Mouse (Mus musculus) midbrain, embryonic 16.5 days (tissue): ENCODE data around the gene Alg12. TPM values are rescaled to one million over a fixed set of nuclear protein-coding genes. Genes with fewer than 3 reads are reported as not detected.
A peak's percentile ranks its signal among the peaks of the same experiment; 100 is the strongest.

Source experiments
- ATAC-seq: fragments of 200-750 bp; cut with Nextera tagmentation; 2 replicates; pipeline ENCODE4 v1.8.0; 2017; ENCODE audit warnings: moderate TSS enrichment
- H3K27ac ChIP-seq: fragments of 300-500 bp; sonication (generic); 2 replicates; pipeline ENCODE4 v1.5.1; 2014; ENCODE audit warnings: mild to moderate bottlenecking, low read length, mixed read lengths
- H3K27me3 ChIP-seq: fragments of 300-500 bp; sonication (generic); 2 replicates; pipeline ENCODE4 v1.6.1; 2014; ENCODE audit warnings: low read depth, low read length, mixed read lengths; ENCODE audit not compliant: control insufficient read depth, insufficient read depth
- H3K36me3 ChIP-seq: fragments of 300-500 bp; sonication (generic); 2 replicates; pipeline ENCODE4 v1.6.1; 2014; ENCODE audit warnings: mild to moderate bottlenecking, low read length, moderate library complexity, mixed read lengths; ENCODE audit not compliant: control insufficient read depth, insufficient read depth
- H3K4me1 ChIP-seq: fragments of 300-500 bp; sonication (generic); 2 replicates; pipeline ENCODE4 v1.6.1; 2014; ENCODE audit warnings: mild to moderate bottlenecking, low read length, mixed read lengths; ENCODE audit not compliant: control insufficient read depth, insufficient read depth
- H3K4me2 ChIP-seq: fragments of 300-500 bp; sonication (generic); 2 replicates; pipeline ENCODE4 v1.6.1; 2014; ENCODE audit warnings: mild to moderate bottlenecking, low read length, mixed read lengths
- H3K4me3 ChIP-seq: fragments of 300-500 bp; sonication (generic); 2 replicates; pipeline ENCODE4 v1.5.1; 2014; ENCODE audit warnings: low read depth, mild to moderate bottlenecking, low read length, moderate library complexity, mixed read lengths
- H3K9ac ChIP-seq: fragments of 300-500 bp; sonication (generic); 2 replicates; pipeline ENCODE4 v1.6.1; 2014; ENCODE audit warnings: low read depth, low read length, mixed read lengths
- H3K9me3 ChIP-seq: fragments of 300-500 bp; sonication (generic); replicated peaks from 2 replicates; pipeline ENCODE4 v1.6.1; 2014; ENCODE audit warnings: mild to moderate bottlenecking, low read length, mixed read lengths; ENCODE audit not compliant: control insufficient read depth, poor library complexity, severe bottlenecking
- WGBS: fragments of 180-500 bp; shearing (Covaris S2); extraction: QIAGEN DNeasy Blood & Tissue Kit; methylation state at CpG from one replicate; pipeline ENCODE4 v1.1.7; 2014; 5-methylcytosine and 5-hydroxymethylcytosine counted together
- polyA plus RNA-seq: library from polyadenylated mRNA; unstranded; fragments of >200 nt; fragmentation: Nextera tagmentation; extraction: Ambion mirVana; gene quantifications from 2 replicates; pipeline ENCODE4 v1.2.1, GENCODE M21; 2015

The Alg12 gene
- polyA plus RNA-seq, 1 experiment from 2014 or later = 9.4 TPM

GRCm38 (mm10) chr15:88849621-88850020, 30.5 kb upstream of the Alg12 start:
- H3K27ac ChIP-seq = no peak overlapping the region
- ATAC-seq = no peak
- H3K9me3 ChIP-seq = no peaks in the 10 kb centered on the region
- no peak overlapping the region for H3K9ac ChIP-seq
- H3K4me1 ChIP-seq = no peaks in the 10 kb centered on the region
- no peaks in the 10 kb centered on the region for H3K36me3 ChIP-seq
- H3K4me3 ChIP-seq = no peak overlapping the region
- WGBS = 82% methylated on average over 2 of the region's 2 CpGs
- H3K27me3 ChIP-seq = no peaks in the 10 kb centered on the region
- no peak overlapping the region for H3K4me2 ChIP-seq

GRCm38 (mm10) chr15:88848661-88849060, 29.5 kb upstream of the Alg12 start:
- Histone ChIP-seq H3K9me3 (no peaks in the 10 kb centered on the region), H3K36me3 (no peaks in the 10 kb centered on the region), H3K4me3 (no peak overlapping the region), H3K27ac (no peak overlapping the region), H3K27me3 (no peaks in the 10 kb centered on the region), H3K4me1 (no peaks in the 10 kb centered on the region), H3K9ac (no peak overlapping the region), H3K4me2 (no peak overlapping the region)
- 93% methylated on average over 1 of the region's 1 CpGs for WGBS
- ATAC-seq = no peak

GRCm38 (mm10) chr15:88844966-88845365, 25.8 kb upstream of the Alg12 start:
- peaks cover under 1% of the 10 kb centered on the region; the same call in 1 of the 2 replicates for H3K4me1 ChIP-seq
- no peak overlapping the region for H3K9ac ChIP-seq
- H3K36me3 ChIP-seq = no peaks in the 10 kb centered on the region
- ATAC-seq = no peak
- no peaks in the 10 kb centered on the region for H3K27me3 ChIP-seq
- no peak overlapping the region for H3K4me2 ChIP-seq
- no peak overlapping the region for H3K27ac ChIP-seq
- H3K9me3 ChIP-seq = no peaks in the 10 kb centered on the region
- H3K4me3 ChIP-seq = no peak overlapping the region
- WGBS = 93% methylated on average over 7 of the region's 7 CpGs

- Histone ChIP-seq H3K9ac (no peak overlapping the region), H3K9me3 (no peaks in the 10 kb centered on the region), H3K4me1 (peaks cover 9% of the 10 kb centered on the region; the same call in 1 of the 2 replicates), H3K27ac (no peak overlapping the region), H3K4me3 (no peak overlapping the region), H3K27me3 (no peaks in the 10 kb centered on the region), H3K4me2 (no peak overlapping the region), H3K36me3 (no peaks in the 10 kb centered on the region)
- no peak for ATAC-seq
- 47% methylated on average over 8 of the region's 8 CpGs for WGBS
Observed at GRCm38 (mm10) chr15:88843486-88844097, 24.5 kb upstream of the Alg12 start.

GRCm38 (mm10) chr15:88842300-88842673, 23.2 kb upstream of the Alg12 start:
- Histone ChIP-seq H3K36me3 (no peaks in the 10 kb centered on the region), H3K4me3 (no peak overlapping the region), H3K27ac (no peak overlapping the region), H3K27me3 (no peaks in the 10 kb centered on the region), H3K9me3 (no peaks in the 10 kb centered on the region), H3K9ac (no peak overlapping the region), H3K4me1 (peaks cover 15% of the 10 kb centered on the region; the same call in 1 of the 2 replicates), H3K4me2 (no peak overlapping the region)
- no peak for ATAC-seq
- 78% methylated on average over 3 of the region's 3 CpGs for WGBS

GRCm38 (mm10) chr15:88841580-88842299, 22.6 kb upstream of the Alg12 start:
- Histone ChIP-seq H3K27me3 (no peaks in the 10 kb centered on the region), H3K9ac (no peak overlapping the region), H3K9me3 (no peaks in the 10 kb centered on the region), H3K27ac (no peak overlapping the region), H3K4me1 (peaks cover 18% of the 10 kb centered on the region), H3K4me2 (no peak overlapping the region), H3K36me3 (no peaks in the 10 kb centered on the region), H3K4me3 (no peak overlapping the region)
- no peak for ATAC-seq
- WGBS = 80% methylated on average over 3 of the region's 3 CpGs

GRCm38 (mm10) chr15:88841160-88841559, 22.0 kb upstream of the Alg12 start:
- Histone ChIP-seq H3K36me3 (no peaks in the 10 kb centered on the region), H3K27ac (no peak overlapping the region), H3K4me3 (no peak overlapping the region), H3K9me3 (no peaks in the 10 kb centered on the region), H3K4me1 (peaks cover 20% of the 10 kb centered on the region), H3K27me3 (no peaks in the 10 kb centered on the region), H3K4me2 (no peak overlapping the region), H3K9ac (no peak overlapping the region)
- ATAC-seq = no peak
- WGBS = 94% methylated on average over 2 of the region's 2 CpGs

GRCm38 (mm10) chr15:88840126-88840525, 21.0 kb upstream of the Alg12 start:
- H3K27ac ChIP-seq = no peak overlapping the region; the same call in 1 of the 2 replicates

GRCm38 (mm10) chr15:88839271-88839670, 20.2 kb upstream of the Alg12 start:
- Histone ChIP-seq H3K4me3 (no peak overlapping the region), H3K9me3 (no peaks in the 10 kb centered on the region), H3K36me3 (no peaks in the 10 kb centered on the region), H3K27me3 (no peaks in the 10 kb centered on the region), H3K27ac (peak overlapping the region; percentile 61), H3K4me2 (no peak overlapping the region), H3K9ac (peak overlapping the region; percentile 40; the same call in 1 of the 2 replicates), H3K4me1 (peaks cover 20% of the 10 kb centered on the region)
- WGBS = 30% methylated on average over 9 of the region's 9 CpGs
- ATAC-seq = peak; percentile 71

More at GRCm38 (mm10) chr15:88840126-88840525, 21.0 kb upstream of the Alg12 start:
- Histone ChIP-seq H3K27me3 (no peaks in the 10 kb centered on the region), H3K9ac (no peak overlapping the region), H3K4me3 (no peak overlapping the region), H3K4me1 (peaks cover 20% of the 10 kb centered on the region), H3K36me3 (no peaks in the 10 kb centered on the region), H3K4me2 (no peak overlapping the region), H3K9me3 (no peaks in the 10 kb centered on the region)
- ATAC-seq = no peak
- WGBS = 64% methylated on average over 10 of the region's 10 CpGs
